Mouse (Mus musculus): ENCODE results near the gene Clec2d.

DNA sequence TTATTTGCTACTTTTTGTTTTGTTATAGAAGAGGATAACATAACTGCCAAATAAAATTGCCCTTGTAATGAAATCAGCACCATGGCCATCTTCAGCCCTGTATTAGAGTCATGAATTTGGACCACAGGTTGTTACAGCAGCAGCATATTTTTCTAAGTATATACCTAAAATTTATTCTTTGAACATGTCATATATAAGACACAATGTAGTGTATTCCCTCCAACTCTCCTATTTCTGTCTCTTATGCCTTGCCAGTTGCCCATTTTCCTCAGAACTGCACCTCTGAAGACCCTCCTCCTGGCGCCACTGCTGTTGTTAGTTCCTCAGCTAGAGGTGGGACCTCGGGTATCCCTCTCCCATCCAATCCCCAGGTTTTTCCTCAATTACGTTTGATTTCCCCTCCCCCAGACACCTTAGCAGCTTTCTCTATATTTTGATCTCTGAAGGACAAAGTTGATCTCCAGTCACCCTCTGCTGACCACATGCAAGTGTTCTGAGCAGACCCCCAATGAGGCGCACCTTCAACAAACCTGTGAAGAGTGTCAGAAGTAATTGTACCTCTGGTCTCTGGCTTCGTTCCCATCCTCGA is 53.0 kb downstream of the Clec2d start:
- TF ChIP-seq CTCF (conservative IDR thresholded peaks at IDR 0.05; ENCODE audit: low read length) (no peak), NANOG (IDR thresholded peaks at IDR 0.05; ENCODE audit: borderline replicate concordance, low read length) (no peak)
